Mouse (Mus musculus): ENCODE data around the gene Ist1.

DNA sequence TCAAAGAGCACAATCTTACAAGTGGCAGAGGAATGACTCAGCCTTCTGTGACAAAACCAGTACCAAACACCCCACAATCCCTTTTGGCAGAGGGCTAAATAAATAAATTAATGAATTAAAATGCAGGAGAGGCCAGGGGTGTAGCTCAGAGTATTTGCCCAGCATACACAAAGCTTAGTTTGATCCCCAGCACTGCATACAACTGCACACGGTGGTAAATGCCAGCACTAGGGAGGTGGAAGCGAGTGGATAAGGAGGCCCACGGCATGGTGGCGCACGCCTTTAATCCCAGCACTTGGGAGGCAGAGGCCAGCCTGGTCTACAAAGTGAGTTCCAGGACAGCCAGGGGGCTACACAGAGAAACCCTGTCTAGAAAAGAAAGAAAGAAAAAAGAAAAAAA is 20.4 kb downstream of the Ist1 start:
- no peak for TF ChIP-seq GATA1 (IDR thresholded peaks at IDR 0.05; ENCODE audit: low read length)
- no peak for TF ChIP-seq TAL1 (IDR thresholded peaks at IDR 0.05; ENCODE audit: low read length)
